In genomic region chr2:78059801-78060416, GRCm38 (mm10) we compare ENCODE assay signal across 15 mouse cellular contexts.
DNase-seq lines count a peak whose midpoint lies in the region; ATAC-seq lines count a peak whose summit lies in the region.
"Had no signal": no experiment of that assay in that cellular context is flagged by ENCODE, and none has a peak within 500 bp of the region (broad histone marks: within the 10 kb centered on the region; RNA-seq: fewer than 3 reads in every experiment).

No protein-coding gene starts in this region.

- no peaks in the 10 kb centered on the region for H3K27me3 ChIP-seq in heart, embryonic 13.5 days (replicated peaks)
- no peaks in the 10 kb centered on the region for H3K27me3 ChIP-seq in heart, embryonic 12.5 days (replicated peaks)
- H3K27me3 ChIP-seq in liver, embryonic 11.5 days (replicated peaks; ENCODE audit: control insufficient read depth, insufficient read depth, low read length): no peaks in the 10 kb centered on the region
- H3K27me3 ChIP-seq: forebrain, embryonic 12.5 days; limb, embryonic 12.5 days had no signal

- DNase-seq in 416B (ENCODE audit: low read depth): peak; percentile 89
- DNase-seq in liver, embryonic 11.5 days (ENCODE audit: low spot score): no peak
- DNase-seq in ovary, postnatal 10 days (ENCODE audit: low spot score): no peak
- DNase-seq in right cerebral cortex, adult 18-20 months: no peak
- DNase-seq in spleen, postnatal 36 days (ENCODE audit: low spot score in 2 of 2): no peak
- DNase-seq: adrenal gland, postnatal 36 days; cerebellum, adult 8-10 months; right cerebral cortex, postnatal 25 days had no signal

- no peak overlapping the region for H3K27ac ChIP-seq in heart, embryonic 13.5 days (replicated peaks)
- H3K27ac ChIP-seq in heart, embryonic 12.5 days (ENCODE audit: poor library complexity, severe bottlenecking): no peak overlapping the region
- no peak overlapping the region for H3K27ac ChIP-seq in liver, embryonic 11.5 days (ENCODE audit: low read depth, low read length)
- H3K27ac ChIP-seq: embryonic facial prominence, embryonic 10.5 days; forebrain, embryonic 12.5 days; hindbrain, postnatal 0 days; limb, embryonic 12.5 days had no signal

- ATAC-seq in heart, embryonic 13.5 days (ENCODE audit: extremely low read depth, insufficient number of reproducible peaks, low FRiP score, low TSS enrichment): no peak
- no peak for ATAC-seq in heart, embryonic 12.5 days (ENCODE audit: insufficient number of reproducible peaks, low FRiP score)
- ATAC-seq in liver, embryonic 11.5 days (replicated peaks; ENCODE audit: low FRiP score): no peak
- ATAC-seq in megakaryocyte, adult 5-6 weeks (ENCODE audit: poor library complexity, severe bottlenecking): peak; percentile 72
- ATAC-seq: hindbrain, postnatal 0 days had no signal

- H3K4me3 ChIP-seq in heart, embryonic 13.5 days: no peak overlapping the region
- H3K4me3 ChIP-seq in heart, embryonic 12.5 days: no peak overlapping the region
- H3K4me3 ChIP-seq in liver, embryonic 11.5 days (ENCODE audit: low read depth, low read length): no peak overlapping the region
- H3K4me3 ChIP-seq: embryonic facial prominence, embryonic 10.5 days; forebrain, embryonic 12.5 days; limb, embryonic 12.5 days had no signal

- H3K4me1 ChIP-seq in heart, embryonic 13.5 days: 0 out of 2 replicates have a peak, but pooled peaks cover 6% of the 10 kb centered on the region
- H3K4me1 ChIP-seq in heart, embryonic 12.5 days (replicated peaks): no peaks in the 10 kb centered on the region
- H3K4me1 ChIP-seq in liver, embryonic 11.5 days (replicated peaks; ENCODE audit: control insufficient read depth, insufficient read depth, low read length): no peaks in the 10 kb centered on the region
- H3K4me1 ChIP-seq: limb, embryonic 12.5 days had no signal

- no peaks in the 10 kb centered on the region for H3K9me3 ChIP-seq in heart, embryonic 13.5 days
- no peaks in the 10 kb centered on the region for H3K9me3 ChIP-seq in heart, embryonic 12.5 days (replicated peaks)
- H3K9me3 ChIP-seq in liver, embryonic 11.5 days (ENCODE audit: control insufficient read depth, low read length): no peaks in the 10 kb centered on the region
- H3K9me3 ChIP-seq: embryonic facial prominence, embryonic 10.5 days; forebrain, embryonic 12.5 days; limb, embryonic 12.5 days had no signal

- no peak overlapping the region for H3K9ac ChIP-seq in heart, embryonic 13.5 days
- H3K9ac ChIP-seq in heart, embryonic 12.5 days: no peak overlapping the region
- H3K9ac ChIP-seq in liver, embryonic 11.5 days (ENCODE audit: low read depth, low read length): no peak overlapping the region
- H3K9ac ChIP-seq: forebrain, embryonic 12.5 days; limb, embryonic 12.5 days had no signal

- WGBS in heart, embryonic 13.5 days: 55% methylated on average over 10 of the region's 10 CpGs
- WGBS in heart, embryonic 12.5 days: 56% methylated on average over 10 of the region's 10 CpGs
- WGBS in liver, embryonic 11.5 days: 42% methylated on average over 10 of the region's 10 CpGs

- H3K36me3 ChIP-seq in heart, embryonic 13.5 days: no peaks in the 10 kb centered on the region
- H3K36me3 ChIP-seq in heart, embryonic 12.5 days: no peaks in the 10 kb centered on the region
- H3K36me3 ChIP-seq in liver, embryonic 11.5 days (ENCODE audit: control insufficient read depth, insufficient read depth, low read length): no peaks in the 10 kb centered on the region
- H3K36me3 ChIP-seq: embryonic facial prominence, embryonic 10.5 days; forebrain, embryonic 12.5 days; limb, embryonic 12.5 days had no signal

- 0 out of 2 replicates have a peak overlapping the region, but pooled peaks have one; percentile 6 for H3K4me2 ChIP-seq in heart, embryonic 13.5 days
- H3K4me2 ChIP-seq in heart, embryonic 12.5 days: no peak overlapping the region
- H3K4me2 ChIP-seq in liver, embryonic 11.5 days: peak overlapping the region; percentile 8; the same call in 1 of the 2 replicates
- H3K4me2 ChIP-seq: forebrain, embryonic 12.5 days; limb, embryonic 12.5 days had no signal
